Mouse (Mus musculus) liver, embryonic 11.5 days (tissue): ENCODE results near the gene Lfng. TPM values are rescaled to one million over a fixed set of nuclear protein-coding genes. Genes with fewer than 3 reads are reported as not detected.

Source experiments
- ATAC-seq: fragments of 200-750 bp; cut with Nextera tagmentation; replicated peaks from 2 replicates; pipeline ENCODE4 v1.8.0; 2017; ENCODE audit warnings: moderate number of reproducible peaks, mild to moderate bottlenecking, moderate TSS enrichment, moderate library complexity; ENCODE audit not compliant: low FRiP score
- DNase-seq: peaks from one replicate; pipeline ENCODE4 v3.0.0-alpha.2; 2017; ENCODE audit warnings: low spot score
- H3K27ac ChIP-seq: fragments of 300-500 bp; sonication (generic); 2 replicates; pipeline ENCODE4 v1.5.1; 2014; ENCODE audit warnings: mild to moderate bottlenecking, low read depth, low read length, control low read depth
- H3K27me3 ChIP-seq: fragments of 300-500 bp; sonication (generic); replicated peaks from 2 replicates; pipeline ENCODE4 v1.6.1; 2014; ENCODE audit warnings: low read length, mixed read lengths; ENCODE audit not compliant: control insufficient read depth, insufficient read depth
- H3K36me3 ChIP-seq: fragments of 300-500 bp; sonication (generic); 2 replicates; pipeline ENCODE4 v1.6.1; 2014; ENCODE audit warnings: mild to moderate bottlenecking, low read length, moderate library complexity, mixed read lengths; ENCODE audit not compliant: control insufficient read depth, insufficient read depth
- H3K4me1 ChIP-seq: fragments of 300-500 bp; sonication (generic); replicated peaks from 2 replicates; pipeline ENCODE4 v1.6.1; 2014; ENCODE audit warnings: low read length, mixed read lengths; ENCODE audit not compliant: control insufficient read depth, insufficient read depth
- H3K4me2 ChIP-seq: fragments of 300-500 bp; sonication (generic); 2 replicates; pipeline ENCODE4 v1.6.1; 2014; ENCODE audit warnings: mild to moderate bottlenecking, control low read depth, moderate library complexity
- H3K4me3 ChIP-seq: fragments of 300-500 bp; sonication (generic); 2 replicates; pipeline ENCODE4 v1.5.1; 2014; ENCODE audit warnings: low read depth, low read length, control low read depth
- H3K9ac ChIP-seq: fragments of 300-500 bp; sonication (generic); 2 replicates; pipeline ENCODE4 v1.6.1; 2014; ENCODE audit warnings: low read depth, low read length, control low read depth
- H3K9me3 ChIP-seq: fragments of 300-500 bp; sonication (generic); 2 replicates; pipeline ENCODE4 v1.6.1; 2016; ENCODE audit warnings: low read length, inconsistent platforms, mixed read lengths; ENCODE audit not compliant: control insufficient read depth
- WGBS: fragments of 180-500 bp; shearing (Covaris S2); extraction: QIAGEN DNeasy Blood & Tissue Kit; methylation state at CpG from one replicate; pipeline ENCODE4 v1.1.7; 2014; 5-methylcytosine and 5-hydroxymethylcytosine counted together
- polyA plus RNA-seq: library from polyadenylated mRNA; unstranded; fragments of >200 nt; fragmentation: Nextera tagmentation; extraction: Ambion mirVana; gene quantifications from 2 replicates; pipeline ENCODE4 v1.2.1, GENCODE M21; 2014

Gene Lfng
- polyA plus RNA-seq, 1 experiment from 2014 or later: 11.0 TPM

- no peaks in the 10 kb centered on the region for H3K9me3 ChIP-seq
- H3K36me3 ChIP-seq: no peaks in the 10 kb centered on the region
- peaks cover 17% of the 10 kb centered on the region for H3K4me1 ChIP-seq
- H3K4me3 ChIP-seq: no peak overlapping the region
- WGBS: 63% methylated on average over 12 of the region's 12 CpGs
- no peak overlapping the region for H3K4me2 ChIP-seq
- ATAC-seq: no peak
- DNase-seq: no peak
- no peaks in the 10 kb centered on the region for H3K27me3 ChIP-seq
- no peak overlapping the region for H3K27ac ChIP-seq
- H3K9ac ChIP-seq: no peak overlapping the region
Measured at GRCm38 (mm10) chr5:140661875-140662643, 54.9 kb downstream of the Lfng start.

GRCm38 (mm10) chr5:140662741-140663592, 55.8 kb downstream of the Lfng start:
- Histone ChIP-seq H3K27me3 (no peaks in the 10 kb centered on the region), H3K27ac (no peak overlapping the region), H3K4me3 (no peak overlapping the region), H3K9me3 (no peaks in the 10 kb centered on the region), H3K4me1 (peaks cover 17% of the 10 kb centered on the region), H3K9ac (no peak overlapping the region), H3K36me3 (no peaks in the 10 kb centered on the region), H3K4me2 (no peak overlapping the region)
- ATAC-seq: no peak; the same call in 1 of the 2 replicates
- no peak for DNase-seq
- 66% methylated on average over 17 of the region's 17 CpGs for WGBS

- Histone ChIP-seq H3K9me3 (peaks cover 2% of the 10 kb centered on the region; the same call in 1 of the 2 replicates), H3K4me3 (no peak overlapping the region), H3K4me2 (no peak overlapping the region), H3K9ac (no peak overlapping the region), H3K36me3 (peaks cover 2% of the 10 kb centered on the region; the same call in 1 of the 2 replicates), H3K4me1 (peaks cover 17% of the 10 kb centered on the region), H3K27me3 (no peaks in the 10 kb centered on the region), H3K27ac (no peak overlapping the region)
- 57% methylated on average over 7 of the region's 7 CpGs for WGBS
- ATAC-seq (0 out of 2 replicates have a peak, but pooled peaks have one; percentile 44), DNase-seq (no peak)
Measured at GRCm38 (mm10) chr5:140663621-140664180, 56.6 kb downstream of the Lfng start.

Other genes starting within 250 kb of the Lfng start
- gene Snx8, start 218.1 kb upstream of the Lfng start, polyA plus RNA-seq: 10.6 and 10.7 TPM in 2 replicates
- gene Eif3b, start 188.0 kb upstream of the Lfng start, polyA plus RNA-seq: 210 and 213 TPM in 2 replicates
- not detected in 2 replicates for gene Gm4869, start 161.7 kb upstream of the Lfng start, polyA plus RNA-seq
- 19.1 and 20.6 TPM in 2 replicates for gene Chst12, start 101.8 kb upstream of the Lfng start, polyA plus RNA-seq
- gene Grifin, start 42.2 kb upstream of the Lfng start, polyA plus RNA-seq: 1.8 and 2.6 TPM in 2 replicates
- 24.3 and 26.5 TPM in 2 replicates for gene Ttyh3, start 41.7 kb downstream of the Lfng start, polyA plus RNA-seq
- gene Iqce, start 95.1 kb downstream of the Lfng start, polyA plus RNA-seq: 13.2 and 14.4 TPM in 2 replicates
- gene Brat1, start 97.7 kb downstream of the Lfng start, polyA plus RNA-seq: 16.9 and 18.7 TPM in 2 replicates
- gene Amz1, start 116.8 kb downstream of the Lfng start, polyA plus RNA-seq: 1.2 and 2.0 TPM in 2 replicates
- 25.1 and 31.1 TPM in 2 replicates for gene Gna12, start 223.1 kb downstream of the Lfng start, polyA plus RNA-seq